Mouse (Mus musculus): ENCODE data around the gene Olfr312. TPM values are rescaled to one million over a fixed set of nuclear protein-coding genes. Genes with fewer than 3 reads are reported as not detected.

Olfr312 gene
- polyA plus RNA-seq, 1 experiment from 2014 or later, result 0.05 TPM

GRCm38 (mm10) chr11:58870961-58871360 lies 41.9 kb downstream of the Olfr312 start:
- WGBS, result 88% methylated on average over 4 of the region's 4 CpGs
- ATAC-seq (ENCODE audit: low FRiP score), result no peak
- H3K9me3 ChIP-seq (ENCODE audit: control insufficient read depth, low read length), result no peaks in the 10 kb centered on the region

GRCm38 (mm10) chr11:58883756-58884155 lies 54.7 kb downstream of the Olfr312 start:
- no peaks in the 10 kb centered on the region for H3K4me1 ChIP-seq (replicated peaks; ENCODE audit: control insufficient read depth, insufficient read depth, low read length)
- DNase-seq (ENCODE audit: low spot score) (no peak), ATAC-seq (ENCODE audit: low FRiP score) (no peak)
- H3K36me3 ChIP-seq (ENCODE audit: control insufficient read depth, insufficient read depth, low read length), result 0 out of 2 replicates have a peak, but pooled peaks cover 3% of the 10 kb centered on the region
- H3K27me3 ChIP-seq (ENCODE audit: control insufficient read depth, insufficient read depth, low read length), result no peaks in the 10 kb centered on the region
- no peak overlapping the region for H3K27ac ChIP-seq (ENCODE audit: low read depth, low read length)
- no peaks in the 10 kb centered on the region for H3K9me3 ChIP-seq (ENCODE audit: control insufficient read depth, low read length)
- H3K4me3 ChIP-seq (ENCODE audit: low read depth, low read length), result no peak overlapping the region
- no peak overlapping the region for H3K9ac ChIP-seq (ENCODE audit: low read depth, low read length)
- no peak overlapping the region for H3K4me2 ChIP-seq (replicated peaks; ENCODE audit: low read depth, low read length)
- WGBS, result 88% methylated on average over 8 of the region's 8 CpGs

More at GRCm38 (mm10) chr11:58870961-58871360, 41.9 kb downstream of the Olfr312 start:
- 0 out of 2 replicates have a peak, but pooled peaks cover 2% of the 10 kb centered on the region for H3K36me3 ChIP-seq (ENCODE audit: control insufficient read depth, insufficient read depth, low read length)
- no peaks in the 10 kb centered on the region for H3K27me3 ChIP-seq (ENCODE audit: control insufficient read depth, insufficient read depth, low read length)
- no peak overlapping the region for H3K27ac ChIP-seq (ENCODE audit: low read depth, low read length)
- no peaks in the 10 kb centered on the region for H3K4me1 ChIP-seq (replicated peaks; ENCODE audit: control insufficient read depth, insufficient read depth, low read length)
- no peak overlapping the region for H3K4me3 ChIP-seq (ENCODE audit: low read depth, low read length)
- H3K9ac ChIP-seq (ENCODE audit: low read depth, low read length), result no peak overlapping the region
- no peak for DNase-seq (ENCODE audit: low spot score)
- no peak overlapping the region for H3K4me2 ChIP-seq (replicated peaks; ENCODE audit: low read depth, low read length)

Other genes starting within 250 kb of the Olfr312 start
- not detected in 2 replicates for gene Olfr324, start 234.1 kb upstream of the Olfr312 start, polyA plus RNA-seq (2014; fragmentation: Nextera tagmentation; extraction: Ambion mirVana)
- gene 2210407C18Rik, start 213.2 kb upstream of the Olfr312 start, polyA plus RNA-seq (2014; fragmentation: Nextera tagmentation; extraction: Ambion mirVana), result not detected in 2 replicates
- gene Olfr323, start 198.7 kb upstream of the Olfr312 start, polyA plus RNA-seq (2014; fragmentation: Nextera tagmentation; extraction: Ambion mirVana), result not detected in 2 replicates
- gene Trim58, start 188.8 kb upstream of the Olfr312 start, polyA plus RNA-seq (2014; fragmentation: Nextera tagmentation; extraction: Ambion mirVana), result 0.27 and 0.62 TPM in 2 replicates
- not detected in 2 replicates for gene Olfr322, start 170.5 kb upstream of the Olfr312 start, polyA plus RNA-seq (2014; fragmentation: Nextera tagmentation; extraction: Ambion mirVana)
- not detected in 2 replicates for gene Olfr320, start 148.1 kb upstream of the Olfr312 start, polyA plus RNA-seq (2014; fragmentation: Nextera tagmentation; extraction: Ambion mirVana)
- gene Olfr319, start 130.1 kb upstream of the Olfr312 start, polyA plus RNA-seq (2014; fragmentation: Nextera tagmentation; extraction: Ambion mirVana), result not detected in 2 replicates
- gene Olfr318, start 105.2 kb upstream of the Olfr312 start, polyA plus RNA-seq (2014; fragmentation: Nextera tagmentation; extraction: Ambion mirVana), result not detected in 2 replicates
- gene Olfr317, start 90.0 kb upstream of the Olfr312 start, polyA plus RNA-seq (2014; fragmentation: Nextera tagmentation; extraction: Ambion mirVana), result not detected in 2 replicates
- gene Olfr316, start 76.5 kb upstream of the Olfr312 start, polyA plus RNA-seq (2014; fragmentation: Nextera tagmentation; extraction: Ambion mirVana), result not detected in 2 replicates
- gene Olfr315, start 56.0 kb upstream of the Olfr312 start, polyA plus RNA-seq (2014; fragmentation: Nextera tagmentation; extraction: Ambion mirVana), result not detected in 2 replicates
- gene Olfr314, start 46.3 kb upstream of the Olfr312 start, polyA plus RNA-seq (2014; fragmentation: Nextera tagmentation; extraction: Ambion mirVana), result not detected in 2 replicates
- 8.2 and 10.1 TPM in 2 replicates for gene Fam183b, start 27.3 kb upstream of the Olfr312 start, polyA plus RNA-seq (2014; fragmentation: Nextera tagmentation; extraction: Ambion mirVana)
- gene Olfr313, start 14.2 kb upstream of the Olfr312 start, polyA plus RNA-seq (2014; fragmentation: Nextera tagmentation; extraction: Ambion mirVana), result not detected in 2 replicates
- not detected in 2 replicates for gene Olfr311, start 10.0 kb downstream of the Olfr312 start, polyA plus RNA-seq (2014; fragmentation: Nextera tagmentation; extraction: Ambion mirVana)
- 16.1 and 16.6 TPM in 2 replicates for gene Gm12258, start 17.9 kb downstream of the Olfr312 start, polyA plus RNA-seq (2014; fragmentation: Nextera tagmentation; extraction: Ambion mirVana)
- 11.4 and 11.9 TPM in 2 replicates for gene 2810021J22Rik, start 38.0 kb downstream of the Olfr312 start, polyA plus RNA-seq (2014; fragmentation: Nextera tagmentation; extraction: Ambion mirVana)
- gene Zfp39, start 75.0 kb downstream of the Olfr312 start, polyA plus RNA-seq (2014; fragmentation: Nextera tagmentation; extraction: Ambion mirVana), result 6.5 and 7.5 TPM in 2 replicates
- gene Btnl10, start 88.7 kb downstream of the Olfr312 start, polyA plus RNA-seq (2014; fragmentation: Nextera tagmentation; extraction: Ambion mirVana), result not detected in 2 replicates
- 395 and 419 TPM in 2 replicates for gene Rnf187, start 109.7 kb downstream of the Olfr312 start, polyA plus RNA-seq (2014; fragmentation: Nextera tagmentation; extraction: Ambion mirVana)
- 108 and 114 TPM in 2 replicates for gene Hist3h2ba, start 119.7 kb downstream of the Olfr312 start, polyA plus RNA-seq (2014; fragmentation: Nextera tagmentation; extraction: Ambion mirVana)
- 71.2 and 75.2 TPM in 2 replicates for gene Hist3h2a, start 125.4 kb downstream of the Olfr312 start, polyA plus RNA-seq (2014; fragmentation: Nextera tagmentation; extraction: Ambion mirVana)
- gene Trim17, start 125.4 kb downstream of the Olfr312 start, polyA plus RNA-seq (2014; fragmentation: Nextera tagmentation; extraction: Ambion mirVana), result 0.36 and 0.73 TPM in 2 replicates
- 15.7 and 18.2 TPM in 2 replicates for gene Trim11, start 148.9 kb downstream of the Olfr312 start, polyA plus RNA-seq (2014; fragmentation: Nextera tagmentation; extraction: Ambion mirVana)